Mouse (Mus musculus) spleen, adult 2 months (tissue): ENCODE data around the gene Vps26c.

ENCODE experiments used
- CTCF ChIP-seq: fragments of 200-500 bp; IDR thresholded peaks from 2 replicates; pipeline ENCODE4 v1.5.1; 2011; ENCODE audit warnings: mild to moderate bottlenecking, inconsistent platforms; ENCODE audit not compliant: insufficient read depth, insufficient read length, insufficient replicate concordance; ENCODE audit errors: extremely low read depth
- POLR2A ChIP-seq: fragments of 200-500 bp; IDR thresholded peaks from 2 replicates; pipeline ENCODE4 v1.6.1; 2011; ENCODE audit warnings: low read depth, low read length, inconsistent platforms

- TF ChIP-seq CTCF (no peak), POLR2A (no peak)
Measured at GRCm38 (mm10) chr16:94464067-94464466, 62.6 kb downstream of the Vps26c start.
